Mouse (Mus musculus) small intestine, adult 2 months (tissue): ENCODE data around the gene Ccdc85b.

Experiments
- CTCF ChIP-seq: fragments of 200-500 bp; IDR thresholded peaks from 2 replicates; pipeline ENCODE4 v1.5.1; 2012; ENCODE audit warnings: low read depth, mild to moderate bottlenecking, control low read depth, inconsistent platforms, low read length, moderate library complexity, mixed read lengths; ENCODE audit not compliant: insufficient replicate concordance, insufficient read length; ENCODE audit errors: extremely low read depth
- POLR2A ChIP-seq: fragments of 200-500 bp; IDR thresholded peaks from 2 replicates; pipeline ENCODE4 v1.6.1; 2012; ENCODE audit warnings: low read depth, mild to moderate bottlenecking, control low read depth, inconsistent platforms, low read length, moderate library complexity

- no peak for TF ChIP-seq CTCF
- TF ChIP-seq POLR2A = no peak
These were observed 5.9 kb downstream of the Ccdc85b start for GRCm38 (mm10) chr19:5451766-5452165.
